Mouse (Mus musculus) R1 (cell line): ENCODE measurements at regions not wholly inside any gene's neighbourhood (a gene's known extent, or its start where the extent isn't known, plus 50 kb on each side); places are given as distances from the start of the nearest gene placed in this dataset.
"Not testable (repeated sequence)": the region's sequence is repeated elsewhere in the genome, so short reads cannot be mapped to it uniquely, and the experiment has no call there.

Source experiments
- DNase-seq: peaks from one replicate; pipeline ENCODE4 v3.0.0-alpha.2; 2018; ENCODE audit warnings: low read depth, low spot score

- DNase-seq: no peak
Observed at GRCm38 (mm10) chr16:82661015-82661414, 167.2 kb upstream of the Gm21833 start.

- DNase-seq: no peak
Observed at GRCm38 (mm10) chr16:82674926-82675325, 153.3 kb upstream of the Gm21833 start.

- DNase-seq: not testable (repeated sequence)
Observed at GRCm38 (mm10) chr16:82683113-82683512, 145.1 kb upstream of the Gm21833 start.

- no peak for DNase-seq
Observed at GRCm38 (mm10) chr16:82700922-82701321, 127.3 kb upstream of the Gm21833 start.

GRCm38 (mm10) chr16:82711161-82711560 is 117.0 kb upstream of the Gm21833 start:
- DNase-seq: no peak

- no peak for DNase-seq
Observed at GRCm38 (mm10) chr16:82734117-82734516, 94.1 kb upstream of the Gm21833 start.

GRCm38 (mm10) chr16:82758466-82758865 is 69.7 kb upstream of the Gm21833 start:
- peak; percentile 1 for DNase-seq
